Mouse (Mus musculus) CH12.LX (cell line): ENCODE measurements around the gene Rasgef1c. TPM values are rescaled to one million over a fixed set of nuclear protein-coding genes. Genes with fewer than 3 reads are reported as not detected.

ENCODE experiments used
- DNase-seq: peaks from one replicate; pipeline ENCODE4 v3.0.0-alpha.2; 2013; ENCODE audit errors: extremely low read depth
- H3K27ac ChIP-seq: 2 replicates; pipeline ENCODE4 v1.5.1; 2012; ENCODE audit warnings: low read depth, mild to moderate bottlenecking, control low read depth, moderate library complexity; ENCODE audit not compliant: insufficient read depth
- H3K27me3 ChIP-seq: replicated peaks from 2 replicates; pipeline ENCODE3; 2012; ENCODE audit warnings: inconsistent platforms
- H3K36me3 ChIP-seq, 2 experiments: replicated peaks in 1 of 2; 2 replicates each; pipeline versions ENCODE3 to v1.6.1; 2012; ENCODE audit warnings: inconsistent platforms in 1 of 2, low read length in 1 of 2, mild to moderate bottlenecking in 1 of 2, mixed read lengths in 1 of 2, moderate library complexity in 1 of 2; ENCODE audit not compliant: control insufficient read depth in 1 of 2, insufficient read depth in 1 of 2
- H3K4me1 ChIP-seq, 2 experiments: 2 replicates each; pipeline ENCODE4 v1.6.1; 2012; ENCODE audit warnings: inconsistent platforms in 1 of 2, moderate library complexity in 1 of 2; ENCODE audit not compliant: insufficient read depth in 2 of 2, control insufficient read depth in 1 of 2
- H3K4me2 ChIP-seq: 2 replicates; pipeline ENCODE4 v1.6.1; 2012; ENCODE audit warnings: low read depth, mild to moderate bottlenecking, control low read depth; ENCODE audit not compliant: poor library complexity, insufficient read depth, severe bottlenecking
- H3K4me3 ChIP-seq, 3 experiments: fragments of 150-350 bp in 1 of 3; sonication (generic) in 1 of 3; replicated peaks in 1 of 3; 2 replicates each; pipeline versions ENCODE3 to v1.5.1; 2011 to 2012; ENCODE audit warnings: low read depth in 2 of 3, low read length in 2 of 3, mild to moderate bottlenecking in 2 of 3, moderate library complexity in 2 of 3, control low read depth in 1 of 3, improper control_type of control experiment in 1 of 3, inconsistent platforms in 1 of 3, mixed read lengths in 1 of 3; ENCODE audit not compliant: poor library complexity in 1 of 3
- H3K79me2 ChIP-seq: replicated peaks from 2 replicates; pipeline ENCODE4 v1.6.1; 2012; ENCODE audit warnings: mild to moderate bottlenecking, moderate library complexity; ENCODE audit not compliant: control insufficient read depth, poor library complexity, insufficient read depth, severe bottlenecking; ENCODE audit errors: extremely low read depth
- H3K9ac ChIP-seq: 2 replicates; pipeline ENCODE4 v1.6.1; 2012; ENCODE audit warnings: low read depth, mild to moderate bottlenecking, control low read depth, moderate library complexity; ENCODE audit not compliant: insufficient read depth
- H3K9me3 ChIP-seq: replicated peaks from 2 replicates; pipeline ENCODE3; 2012; ENCODE audit warnings: low read length, inconsistent platforms, mixed read lengths
- E2F4 ChIP-seq: IDR thresholded peaks from 2 replicates; pipeline ENCODE4 v1.6.1; 2011; ENCODE audit warnings: low read depth, low read length, improper control_type of control experiment; ENCODE audit not compliant: insufficient replicate concordance
- IRF4 ChIP-seq: IDR thresholded peaks from 2 replicates; pipeline ENCODE4 v1.6.1; 2014; ENCODE audit warnings: low read depth, mild to moderate bottlenecking, inconsistent platforms, low read length, improper control_type of control experiment
- JUN ChIP-seq: IDR thresholded peaks from 2 replicates; pipeline ENCODE4 v1.6.1; 2011; ENCODE audit warnings: low read depth, mild to moderate bottlenecking, low read length, improper control_type of control experiment, moderate library complexity; ENCODE audit not compliant: insufficient read depth
- JUND ChIP-seq: conservative IDR thresholded peaks from 2 replicates; pipeline ENCODE4 v1.6.1; 2011; ENCODE audit warnings: low read depth, low read length, improper control_type of control experiment
- MAZ ChIP-seq: IDR thresholded peaks from 2 replicates; pipeline ENCODE4 v1.6.1; 2012; ENCODE audit warnings: low read depth, mild to moderate bottlenecking, inconsistent platforms, low read length, improper control_type of control experiment, moderate library complexity
- MXI1 ChIP-seq: IDR thresholded peaks from 2 replicates; pipeline ENCODE4 v1.6.1; 2011; ENCODE audit warnings: mild to moderate bottlenecking, low read depth, low read length, improper control_type of control experiment
- MYC ChIP-seq: IDR thresholded peaks from 2 replicates; pipeline ENCODE4 v1.6.1; 2011; ENCODE audit warnings: low read depth, mild to moderate bottlenecking, improper control_type of control experiment, low read length
- NELFE ChIP-seq: IDR thresholded peaks from 2 replicates; pipeline ENCODE4 v1.6.1; 2011; ENCODE audit warnings: low read depth, low read length, improper control_type of control experiment
- NRF1 ChIP-seq: IDR thresholded peaks from 2 replicates; pipeline ENCODE4 v1.6.1; 2014; ENCODE audit warnings: low read depth, mild to moderate bottlenecking, inconsistent platforms, low read length, improper control_type of control experiment, moderate library complexity
- POLR2A ChIP-seq: IDR thresholded peaks from 2 replicates; pipeline ENCODE4 v1.6.1; 2011; ENCODE audit warnings: low read depth, mild to moderate bottlenecking, improper control_type of control experiment, low read length
- POLR2AphosphoS2 ChIP-seq: IDR thresholded peaks from 2 replicates; pipeline ENCODE4 v1.6.1; 2011; ENCODE audit warnings: low read depth, low read length, improper control_type of control experiment
- SIN3A ChIP-seq: IDR thresholded peaks from 2 replicates; pipeline ENCODE4 v1.6.1; 2012; ENCODE audit warnings: low read length, improper control_type of control experiment, inconsistent platforms
- UBTF ChIP-seq: IDR thresholded peaks from 2 replicates; pipeline ENCODE4 v1.6.1; 2012; ENCODE audit warnings: low read depth, mild to moderate bottlenecking, inconsistent platforms, low read length, improper control_type of control experiment, moderate library complexity
- USF1 ChIP-seq: IDR thresholded peaks from 2 replicates; pipeline ENCODE4 v1.6.1; 2014; ENCODE audit warnings: low read depth, mild to moderate bottlenecking, inconsistent platforms, low read length, improper control_type of control experiment
- ZC3H11A ChIP-seq: IDR thresholded peaks from 2 replicates; pipeline ENCODE4 v1.6.1; 2012; ENCODE audit warnings: low read depth, mild to moderate bottlenecking, inconsistent platforms, low read length, improper control_type of control experiment
- ZMIZ1 ChIP-seq: IDR thresholded peaks from 2 replicates; pipeline ENCODE4 v1.6.1; 2012; ENCODE audit warnings: low read depth, mild to moderate bottlenecking, inconsistent platforms, low read length, improper control_type of control experiment
- dilution Hi-C: fragments of 300-500 bp; cut with MboI; formaldehyde crosslinking; loops from 2 replicates; pipeline ENCODE4 v1.14.3; 2020; ENCODE audit warnings: low sequenced_read_pairs; ENCODE audit not compliant: extremely low pct_unique_long_range_greater_than_20kb, extremely low pct_ligation_motif_present
- in situ Hi-C: fragments of 300-500 bp; cut with MboI; formaldehyde crosslinking; loops from 3 replicates; pipeline ENCODE4 v1.14.3; 2019; ENCODE audit warnings: low sequenced_read_pairs, low pct_ligation_motif_present, low pct_unique_long_range_greater_than_20kb, mixed read lengths
- polyA plus RNA-seq: library from polyadenylated mRNA; unstranded; fragments of >175 nt; gene quantifications from 2 replicates; pipeline ENCODE4 v1.2.1, GENCODE M21; 2012; ENCODE audit warnings: low read depth; ENCODE audit not compliant: insufficient read length
- total RNA-seq, 2 experiments: library from RNA; depleted of rRNA; stranded (reverse); fragments of 300-350 nt in 1 of 2; fragments of >200 nt in 1 of 2; gene quantifications; 2 replicates each; pipeline ENCODE4 v1.2.3; 2012 to 2014

The Rasgef1c gene
- total and polyA plus RNA-seq, 3 experiments: not detected

- TF ChIP-seq ZC3H11A (peak; percentile 42), POLR2AphosphoS2 (no peak), MAZ (peak; percentile 94), USF1 (no peak), ZMIZ1 (no peak), JUND (0 out of 2 replicates have a peak, but pooled peaks have one; percentile 13), POLR2A (no peak), IRF4 (peak; percentile 57), E2F4 (no peak), MXI1 (no peak), JUN (no peak), UBTF (no peak)
Observed at GRCm38 (mm10) chr11:49888469-49888868, 13.2 kb upstream of the Rasgef1c start (continued).

DNA sequence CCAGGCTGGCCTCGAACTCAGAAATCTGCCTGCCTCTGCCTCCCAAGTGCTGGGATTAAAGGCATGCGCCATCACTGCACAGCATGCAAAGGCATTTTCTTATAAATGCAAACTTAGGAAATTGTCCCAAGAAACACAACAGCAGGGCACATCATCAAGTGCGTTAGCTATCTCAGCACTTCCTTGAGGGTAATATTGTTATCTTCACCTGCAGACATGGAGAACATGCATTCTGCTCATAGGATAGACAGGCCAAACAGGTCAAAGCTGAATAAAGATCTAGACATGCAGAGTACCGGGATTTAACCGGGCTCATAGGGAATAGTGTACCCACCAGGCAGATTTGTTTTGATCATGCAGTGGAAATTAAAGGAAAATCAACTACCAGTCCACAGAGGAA is 9.6 kb upstream of the Rasgef1c start:
- no peak overlapping the region for H3K27ac ChIP-seq
- no peak overlapping the region for H3K4me2 ChIP-seq
- peaks cover 22% of the 10 kb centered on the region for H3K27me3 ChIP-seq
- peaks cover 2% of the 10 kb centered on the region for H3K9me3 ChIP-seq
- no peak overlapping the region for H3K9ac ChIP-seq
- dilution Hi-C loops: no loop called here
- TF ChIP-seq USF1 (no peak), NELFE (no peak), SIN3A (no peak)
- peaks cover 13 to 25% of the 10 kb centered on the region in 2 experiments for H3K4me1 ChIP-seq
- H3K36me3 ChIP-seq: peaks cover 0 to 8% of the 10 kb centered on the region in 2 experiments
- H3K4me3 ChIP-seq: no peak overlapping the region
- DNase-seq: no peak
- in situ Hi-C loops: no loop called here
- no peaks in the 10 kb centered on the region for H3K79me2 ChIP-seq

DNA sequence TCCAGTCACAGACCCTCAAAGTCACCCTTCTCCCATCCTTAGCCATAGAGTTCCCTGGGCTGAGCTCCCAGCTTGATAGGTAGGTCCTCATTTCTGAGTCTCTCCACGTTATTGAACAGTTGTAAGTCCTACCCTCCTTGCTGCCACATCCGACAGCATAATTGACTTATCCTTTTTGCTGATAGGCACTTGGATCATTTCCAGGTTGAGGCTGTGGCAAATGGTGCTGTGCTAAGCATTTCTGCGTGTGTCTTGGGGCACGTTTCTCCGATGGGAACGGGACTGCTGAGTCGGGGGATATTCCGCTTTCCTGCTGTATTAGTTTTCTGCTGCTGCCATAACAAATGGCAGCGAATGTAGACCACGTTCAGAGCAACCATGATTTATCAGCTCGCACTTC is 7.8 kb upstream of the Rasgef1c start:
- no peak for DNase-seq
- no peak overlapping the region for H3K9ac ChIP-seq
- no peak overlapping the region for H3K4me3 ChIP-seq
- H3K9me3 ChIP-seq: peaks cover 8% of the 10 kb centered on the region
- peaks cover 0 to 7% of the 10 kb centered on the region in 2 experiments; a peak in 3 of 4 replicates for H3K4me1 ChIP-seq
- H3K79me2 ChIP-seq: no peaks in the 10 kb centered on the region
- TF ChIP-seq ZC3H11A (no peak), MYC (no peak), NRF1 (no peak), POLR2A (no peak), JUND (no peak), ZMIZ1 (no peak)
- dilution Hi-C loops: no loop called here
- in situ Hi-C loops: no loop called here
- no peak overlapping the region for H3K27ac ChIP-seq
- peaks cover 0 to 5% of the 10 kb centered on the region in 2 experiments for H3K36me3 ChIP-seq
- peaks cover 30% of the 10 kb centered on the region for H3K27me3 ChIP-seq
- no peak overlapping the region for H3K4me2 ChIP-seq
